Mouse (Mus musculus) adrenal gland (tissue): ENCODE measurements around the gene Creb1.
"Not testable (repeated sequence)": the region's sequence is repeated elsewhere in the genome, so short reads cannot be mapped to it uniquely, and the experiment has no call there.

Experiments used
- intact Hi-C: fragments of 180-260 bp; cut with DNase I; formaldehyde crosslinking; loops from one replicate; pipeline ENCODE4 v1.15.1; 2025

The Creb1 gene

DNA sequence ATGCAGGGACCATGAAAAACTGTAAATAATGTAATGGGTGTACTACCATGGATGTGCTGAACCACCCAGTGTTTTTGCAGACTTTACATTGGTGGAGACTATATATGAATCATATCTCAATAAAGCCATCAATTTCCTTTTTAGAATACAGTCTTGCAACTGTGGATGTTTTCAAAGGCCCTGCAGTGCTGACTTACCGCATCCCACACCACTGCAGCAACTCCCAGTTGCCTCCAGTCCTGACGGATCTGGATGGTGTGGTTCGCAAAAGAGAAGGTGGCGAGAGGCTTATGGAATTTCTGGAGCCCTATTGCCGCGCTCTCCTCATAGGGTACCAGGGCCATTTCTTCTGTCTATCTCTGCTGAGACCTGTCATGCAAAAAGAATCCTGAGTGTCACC, 83.6 kb downstream of the Creb1 start:
- intact Hi-C loops: loop anchor here (5.0 to 10.0 kb wide), 5 partner anchors 76 to 951 kb away; partner anchors contain the start of genes Ccnyl1 and Creb1

DNA sequence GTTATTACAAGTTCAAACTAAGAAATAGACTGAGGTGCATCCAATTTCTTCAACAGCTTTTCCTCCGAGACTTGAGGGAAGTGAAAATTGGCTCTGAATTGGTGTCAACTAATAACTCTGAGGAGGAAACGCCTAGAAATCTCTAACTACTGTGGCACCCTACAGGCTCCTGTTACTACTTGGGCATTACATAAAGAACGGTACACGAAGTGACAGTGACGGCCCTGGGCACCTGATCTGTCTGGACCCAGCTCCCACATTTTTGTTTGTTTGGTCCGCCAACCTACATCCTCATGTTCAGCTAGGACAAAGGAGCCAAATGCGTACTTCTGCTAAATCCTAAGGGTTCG, 84.1 kb downstream of the Creb1 start:
- intact Hi-C loops: loop anchor here (5.0 to 10.0 kb wide), 5 partner anchors 76 to 952 kb away; partner anchors contain the start of genes Ccnyl1 and Creb1

DNA sequence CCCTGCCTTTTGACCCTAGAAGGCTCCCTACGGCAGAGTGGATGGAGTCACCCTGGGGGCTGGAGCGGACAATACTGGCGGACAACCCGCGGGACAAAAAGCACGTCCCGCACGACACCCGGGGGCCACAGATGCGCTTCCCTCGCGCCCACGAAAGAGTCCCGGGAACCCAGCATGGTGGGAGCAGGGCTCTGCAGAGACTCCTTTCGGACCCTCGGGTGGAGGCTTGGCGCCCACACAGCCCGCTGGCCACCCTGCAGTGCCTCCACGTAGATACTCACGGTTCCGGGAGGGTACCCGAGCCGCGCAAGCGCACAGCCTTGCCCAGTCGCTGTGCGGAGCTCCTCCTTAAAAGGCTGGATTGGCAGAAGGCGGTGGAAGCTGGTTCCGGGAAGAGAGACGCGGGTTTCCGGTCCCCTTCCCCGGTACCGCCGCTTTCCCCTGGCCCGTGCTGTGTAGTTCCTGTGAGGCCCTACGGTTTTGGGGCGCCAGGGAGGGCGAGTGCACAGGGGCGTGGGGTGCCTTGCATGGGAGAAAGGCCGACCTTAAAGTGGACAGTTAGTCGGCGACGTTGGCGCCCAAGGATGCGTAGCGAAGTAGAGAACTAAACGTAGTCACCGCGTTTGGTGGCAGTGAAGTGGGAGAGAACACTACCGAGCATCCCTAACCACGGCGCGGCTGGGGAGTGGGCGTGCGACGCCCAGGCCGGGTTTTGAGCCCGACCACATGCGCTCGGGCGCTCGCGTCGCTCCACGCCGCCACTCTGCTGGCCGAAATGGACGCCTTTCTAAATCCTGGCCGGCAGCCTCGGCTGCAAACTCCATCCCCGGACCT, 84.7 kb downstream of the Creb1 start, which contains the start of gene Mettl21a:
TSS of gene Mettl21a (minus strand) at position 362 of the 834 bp plus-strand sequence.
- intact Hi-C loops: loop anchor here (1.0 to 10.0 kb wide), 6 partner anchors 75 to 952 kb away; partner anchors contain the start of genes Ccnyl1 and Creb1

DNA sequence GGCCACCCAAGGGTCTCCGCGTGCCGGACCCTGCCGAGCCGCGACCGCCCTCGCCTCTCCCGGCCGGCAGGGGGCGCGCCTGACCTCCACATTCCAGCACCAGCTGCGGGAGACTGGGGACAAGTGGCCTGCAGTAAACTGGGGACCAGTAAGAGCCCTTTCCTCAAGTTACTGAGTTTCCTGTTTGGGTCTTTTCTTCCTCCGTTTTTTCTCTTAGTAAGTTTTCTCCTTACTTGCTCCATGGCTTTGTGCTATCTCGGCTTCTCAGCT, 85.2 kb downstream of the Creb1 start:
- intact Hi-C loops: loop anchor here (1.0 to 10.0 kb wide), 6 partner anchors 75 to 953 kb away; partner anchors contain the start of genes Ccnyl1 and Creb1

DNA sequence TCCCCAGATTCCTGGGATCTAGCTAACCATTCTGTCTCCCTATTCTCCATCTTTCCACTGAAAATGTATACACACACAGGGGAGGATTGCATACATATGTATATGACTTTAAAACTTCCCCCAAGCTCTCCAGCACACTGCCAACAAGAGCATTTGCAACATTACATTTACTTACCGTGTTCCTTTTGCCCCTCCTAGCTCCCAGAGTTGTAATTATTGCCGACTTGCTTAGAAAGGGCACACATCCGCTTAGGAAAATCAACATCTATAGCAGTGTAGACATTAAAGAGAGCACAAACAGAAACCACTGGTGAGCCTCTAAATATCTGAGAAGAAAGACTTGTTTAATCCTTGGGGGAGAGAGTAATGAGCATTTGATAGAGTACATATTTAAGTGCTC, 85.8 kb downstream of the Creb1 start:
- intact Hi-C loops: loop anchor here (5.0 to 10.0 kb wide), 5 partner anchors 74 to 953 kb away; partner anchors contain the start of genes Ccnyl1 and Creb1

- intact Hi-C loops: no loop called here
Measured at GRCm38 (mm10) chr1:64621116-64621515, 88.7 kb downstream of the Creb1 start.

GRCm38 (mm10) chr1:64623558-64624435, 91.4 kb downstream of the Creb1 start:
- intact Hi-C loops: no loop called here

GRCm38 (mm10) chr1:64625214-64625613, 92.8 kb downstream of the Creb1 start:
- intact Hi-C loops: no loop called here

DNA sequence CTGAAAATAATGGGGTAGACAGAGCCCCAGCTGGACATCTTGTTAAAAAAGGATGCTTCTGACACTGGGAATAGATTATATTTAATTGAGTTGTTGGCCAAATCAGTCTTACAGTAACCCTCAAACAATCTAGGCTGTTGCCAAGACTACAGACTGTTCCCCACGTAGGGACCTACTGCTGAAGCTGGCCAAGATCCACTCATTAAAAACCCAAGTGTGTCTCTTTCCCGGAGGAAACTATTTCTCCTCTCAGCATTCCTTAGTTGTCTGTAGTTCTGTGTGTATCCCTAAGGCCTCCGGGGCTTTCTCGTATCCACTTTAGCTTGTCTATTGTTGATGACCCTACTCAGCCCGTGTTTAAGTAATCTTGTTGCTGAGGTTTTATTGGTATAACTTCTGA, 99.1 kb downstream of the Creb1 start:
- intact Hi-C loops: no loop called here

DNA sequence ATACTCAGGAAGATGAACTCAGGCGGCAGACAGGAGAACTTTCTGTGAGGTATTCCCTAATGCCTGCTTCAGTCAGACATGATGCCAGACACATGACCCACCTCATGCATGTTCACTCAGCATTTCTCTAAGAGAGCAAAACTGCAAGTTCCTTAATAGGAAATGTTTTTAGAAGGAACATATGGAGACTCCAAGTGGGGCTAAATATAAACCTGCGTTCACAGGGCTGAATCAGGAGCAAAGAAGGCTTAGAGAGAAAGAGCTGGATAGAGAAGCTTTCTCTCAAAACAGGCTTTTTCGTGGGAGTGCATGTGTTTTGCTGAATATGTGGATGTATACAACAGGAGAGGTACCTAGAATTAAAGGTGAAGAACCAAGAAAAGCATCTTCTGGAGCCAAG, 100.8 kb downstream of the Creb1 start:
- intact Hi-C loops: no loop called here

GRCm38 (mm10) chr1:64635624-64636023, 103.2 kb downstream of the Creb1 start:
- intact Hi-C loops: no loop called here

DNA sequence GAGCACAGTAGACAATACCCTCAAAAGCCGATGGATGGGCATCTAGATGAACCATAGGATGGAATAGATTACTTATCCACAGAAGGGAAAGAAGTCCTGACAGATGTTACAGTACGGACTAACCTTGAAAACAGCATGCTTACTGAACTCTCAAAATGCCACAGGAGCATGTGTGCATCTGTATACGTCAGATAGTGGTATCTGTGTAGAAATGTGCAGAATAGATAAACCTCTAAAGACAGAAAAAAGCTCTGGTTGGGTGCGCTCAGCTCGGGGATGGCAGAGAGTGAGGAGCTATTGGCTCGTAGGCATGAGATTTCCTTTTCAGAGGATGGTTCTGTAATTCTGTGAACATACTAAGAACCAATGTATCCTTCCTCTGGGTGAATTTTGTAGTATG, 106.8 kb downstream of the Creb1 start:
- intact Hi-C loops: no loop called here

- intact Hi-C loops: no loop called here
Measured at GRCm38 (mm10) chr1:64641069-64641468, 108.6 kb downstream of the Creb1 start.

- intact Hi-C loops: not testable (repeated sequence)
Measured at GRCm38 (mm10) chr1:64642541-64642940, 110.1 kb downstream of the Creb1 start.

- intact Hi-C loops: no loop called here
Measured at GRCm38 (mm10) chr1:64644513-64644912, 112.1 kb downstream of the Creb1 start.

DNA sequence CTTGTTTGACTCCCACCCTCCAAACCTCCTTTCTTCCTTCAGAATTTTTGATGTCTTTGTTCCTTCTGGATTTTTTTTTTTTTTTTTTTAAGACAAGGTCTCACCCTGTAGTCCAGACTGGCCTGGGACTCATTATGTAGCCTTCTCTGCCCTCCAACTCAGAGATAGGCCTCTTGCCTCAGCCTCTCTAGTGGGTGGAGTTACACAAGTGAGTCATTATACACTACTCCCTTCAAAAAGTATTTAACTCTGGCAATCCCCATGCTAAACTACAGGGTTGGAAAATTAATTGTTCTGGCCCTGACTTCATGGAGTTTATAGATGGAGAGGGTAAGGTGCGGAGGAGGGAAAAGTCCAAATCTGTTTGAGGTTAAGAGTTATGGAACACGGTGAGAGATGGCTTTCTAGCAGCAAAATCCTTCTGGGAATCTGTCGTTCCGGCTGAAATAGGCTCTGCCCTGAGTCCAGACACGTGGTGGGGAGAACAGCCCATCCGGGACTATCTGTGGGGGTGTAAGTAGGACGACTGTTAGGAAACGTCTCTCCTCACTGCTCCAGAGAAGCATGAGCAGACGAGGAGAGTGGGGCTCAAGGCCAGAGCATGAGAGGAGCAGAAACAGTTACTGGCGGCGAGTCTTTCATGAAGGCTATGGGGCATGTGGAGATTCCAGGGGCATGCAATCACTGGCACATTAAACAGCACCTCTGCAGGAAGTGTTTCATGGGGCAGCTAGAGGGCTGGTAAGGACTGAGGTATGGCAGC, 117.1 kb downstream of the Creb1 start:
- intact Hi-C loops: no loop called here

- intact Hi-C loops: no loop called here
Measured at GRCm38 (mm10) chr1:64653701-64654100, 121.3 kb downstream of the Creb1 start.
